Mouse (Mus musculus) hematopoietic stem cell, adult 5-6 weeks (primary cell): ENCODE measurements around the gene Enpp4. TPM values are rescaled to one million over a fixed set of nuclear protein-coding genes. Genes with fewer than 3 reads are reported as not detected.

Experiments
- ATAC-seq, 2 experiments: fragments of 125-278 bp in 1 of 2; replicated peaks in 1 of 2; 2 replicates each; pipeline ENCODE4 v1.8.0; 2016 to 2017; ENCODE audit warnings: inconsistent platforms in 2 of 2, mild to moderate bottlenecking in 2 of 2, moderate number of reproducible peaks in 2 of 2, low read depth in 1 of 2, moderate TSS enrichment in 1 of 2; ENCODE audit not compliant: low FRiP score in 2 of 2, poor library complexity in 2 of 2, severe bottlenecking in 2 of 2, insufficient read depth in 1 of 2, low TSS enrichment in 1 of 2
- total RNA-seq: library from RNA; stranded (forward); fragments of 172-1452, 232-1000 nt; gene quantifications from 2 replicates; pipeline ENCODE4 v1.2.3, GENCODE M21; 2017

Enpp4 gene
- total RNA-seq, result 17.0 and 19.5 TPM in 2 replicates

- peak; percentile 95 to 96 for ATAC-seq
Observed at GRCm38 (mm10) chr17:44105287-44106138, at the start of gene Enpp4. Enpp4 (minus strand) TSS chr17:44105809.

DNA sequence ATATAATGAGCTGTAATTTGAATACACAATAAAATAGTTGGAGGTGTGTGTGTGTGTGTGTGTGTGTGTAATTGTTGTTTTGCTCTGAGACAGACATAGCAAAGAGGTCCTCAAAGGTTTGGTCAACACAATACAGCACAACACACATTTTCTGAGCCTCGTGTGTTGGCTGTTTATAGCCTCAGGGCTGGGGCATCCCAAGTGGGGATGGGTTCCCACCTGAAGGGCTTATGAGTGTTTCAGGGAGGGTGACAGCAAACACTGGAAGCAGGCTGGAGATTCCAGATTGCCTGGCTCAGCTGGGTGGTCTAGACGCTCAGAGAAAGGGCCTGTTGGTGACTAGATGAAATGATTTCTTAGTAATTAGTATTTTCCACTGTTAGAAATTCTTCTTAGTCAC is 49.6 kb upstream of the Enpp4 start:
- ATAC-seq, result no peak

GRCm38 (mm10) chr17:44153871-44154270 is 48.3 kb upstream of the Enpp4 start:
- no peak for ATAC-seq

DNA sequence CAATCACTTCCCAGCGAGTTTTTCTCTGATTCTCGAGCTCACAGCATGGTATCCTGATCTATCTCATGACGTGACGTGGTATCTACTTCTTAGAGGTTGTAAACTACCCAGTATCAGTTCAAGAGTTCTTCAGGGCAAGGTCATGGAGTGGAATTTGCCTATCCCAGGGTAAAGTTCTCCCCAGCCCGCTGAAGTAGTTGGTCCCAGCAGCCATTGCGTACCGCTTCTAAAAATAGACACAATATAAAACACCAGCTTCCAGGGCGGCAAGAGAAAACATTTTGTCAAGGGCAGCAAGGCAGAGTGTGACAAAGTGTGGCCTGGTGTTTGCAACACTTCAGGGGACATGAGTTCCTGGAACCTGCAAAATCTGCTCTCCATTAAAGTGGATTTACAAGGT is 46.3 kb upstream of the Enpp4 start:
- no peak for ATAC-seq

- peak in 1 of 2 experiments; percentile 49; a peak in 1 of 4 replicates for ATAC-seq
Observed at GRCm38 (mm10) chr17:44151130-44151529, 45.5 kb upstream of the Enpp4 start.

DNA sequence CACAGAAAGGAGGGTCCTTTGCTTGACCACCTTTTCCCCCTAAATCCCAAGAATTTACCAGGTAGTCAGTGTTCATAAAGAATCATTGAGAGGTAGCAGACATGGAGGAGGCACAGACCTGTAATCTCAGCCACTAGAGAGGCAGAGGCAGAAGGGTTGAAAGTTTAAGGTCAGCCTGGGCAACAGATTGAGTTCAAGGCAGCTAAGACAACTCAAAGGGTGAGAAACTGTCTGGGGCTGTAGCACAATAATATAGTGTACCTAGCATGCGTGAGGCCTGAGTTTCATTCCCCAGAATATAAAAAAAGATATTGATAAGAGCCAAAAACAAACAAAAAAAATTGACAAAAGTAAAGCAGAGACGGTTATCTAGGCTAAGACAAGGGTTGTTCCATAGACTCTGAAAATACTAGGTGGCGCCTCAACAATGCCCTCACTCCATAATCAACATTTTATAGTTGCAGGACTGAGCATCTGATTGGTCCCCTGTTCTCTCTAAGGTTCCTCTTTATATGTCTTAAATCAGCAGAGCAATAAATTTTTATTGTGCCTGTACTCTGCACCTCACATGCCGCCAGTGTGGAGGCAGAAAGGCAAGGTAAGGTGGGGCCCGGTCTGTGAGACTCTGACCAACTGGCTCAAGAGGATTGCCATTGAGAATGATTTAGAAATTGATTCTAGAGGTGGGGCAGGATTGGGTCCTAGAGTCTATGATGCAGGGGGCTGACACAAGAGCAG is 42.7 kb upstream of the Enpp4 start:
- ATAC-seq, result no peak

DNA sequence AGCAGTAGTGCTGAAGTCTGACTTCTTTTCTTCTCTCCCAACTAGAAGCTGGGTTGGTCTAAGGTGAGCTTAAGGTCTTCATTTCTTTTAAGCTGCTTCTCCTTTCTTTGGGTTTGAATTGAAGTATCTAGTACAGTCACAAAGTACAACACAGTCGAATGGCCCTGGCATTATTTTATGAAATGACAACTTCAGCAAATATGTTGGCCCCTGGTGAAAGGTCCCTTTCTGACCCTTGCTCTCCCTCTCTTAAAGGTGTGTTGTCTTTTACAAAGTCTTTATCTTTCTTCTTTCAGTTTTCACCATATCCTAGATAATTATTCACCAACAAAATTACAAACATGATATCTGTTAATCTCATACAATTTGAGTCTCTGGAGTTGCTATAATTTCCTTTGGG is 40.2 kb upstream of the Enpp4 start:
- ATAC-seq, result no peak

DNA sequence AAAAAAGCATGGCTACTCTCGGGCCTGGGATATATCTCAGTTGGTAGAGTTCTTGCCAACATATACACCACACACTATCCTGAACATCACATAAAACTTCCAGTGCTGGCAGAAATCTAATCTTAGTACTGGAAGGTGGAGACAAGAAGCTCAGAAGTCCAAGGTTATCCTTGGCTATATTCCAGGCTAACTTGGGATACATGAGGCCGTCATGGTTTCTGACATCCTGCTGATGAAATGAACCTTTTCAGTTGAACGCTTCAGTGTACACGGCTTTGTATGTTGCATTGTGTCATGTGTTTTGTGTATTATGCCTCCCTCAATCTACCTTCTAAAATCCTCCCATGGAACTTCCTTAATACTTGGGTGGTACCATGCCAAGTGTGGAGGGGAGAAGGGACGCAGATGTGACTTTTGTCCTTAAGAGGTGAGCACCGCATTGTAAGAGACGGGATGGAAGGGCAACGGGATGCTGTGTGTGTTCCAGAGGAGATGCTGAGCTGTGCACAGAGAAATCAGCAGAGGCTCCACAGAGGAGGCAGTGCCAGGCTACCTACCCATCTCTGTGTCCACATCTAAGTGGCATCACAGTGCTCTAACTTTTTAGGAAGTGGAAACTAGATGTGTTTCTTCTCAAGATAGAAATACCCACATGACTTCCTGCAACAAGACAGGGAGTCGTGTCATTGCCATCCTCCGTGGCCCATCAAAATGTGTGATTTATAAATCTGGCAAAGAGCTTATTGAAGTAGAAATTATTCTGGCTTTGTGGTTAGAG is 31.4 kb upstream of the Enpp4 start:
- ATAC-seq, result peak; percentile 19 to 33; a peak in 2 of 4 replicates

DNA sequence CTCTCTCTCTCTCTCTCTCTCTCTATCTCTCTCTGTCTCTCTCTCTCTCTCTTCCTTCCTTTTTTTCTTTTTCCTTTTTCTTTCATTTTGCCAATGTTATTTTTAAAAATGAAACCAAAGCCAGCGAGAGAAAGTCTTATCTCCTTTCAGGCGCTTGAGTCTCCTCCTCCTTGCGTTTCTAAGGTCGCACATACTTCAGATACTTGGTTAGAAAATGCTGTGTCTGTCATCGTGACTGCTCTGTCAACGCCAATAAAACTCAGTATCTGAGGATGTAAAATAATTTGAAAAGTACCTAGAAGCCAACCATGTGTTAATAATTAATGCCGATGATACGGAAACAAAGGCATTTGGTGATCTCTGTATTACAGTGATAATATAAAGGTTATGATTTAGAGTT is 30.4 kb upstream of the Enpp4 start:
- no peak for ATAC-seq

DNA sequence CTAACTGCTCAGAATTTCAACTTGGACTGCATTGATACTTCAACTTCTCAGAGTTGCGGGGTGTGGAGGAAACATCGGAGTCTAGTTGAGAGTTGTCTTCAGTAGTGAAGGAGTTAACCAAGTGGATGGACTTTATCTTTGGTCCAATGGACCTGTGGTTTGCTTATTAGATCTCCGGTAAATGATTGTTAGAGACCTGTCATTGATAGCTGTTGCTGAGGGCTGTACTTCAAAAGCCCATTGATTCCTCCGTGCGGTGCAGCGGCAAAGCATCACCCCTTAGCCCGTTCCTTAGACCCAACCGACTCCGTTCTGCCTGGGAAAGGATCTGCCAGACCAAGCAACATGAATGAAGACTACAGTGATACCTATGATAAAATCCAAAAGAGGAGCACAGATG is 28.9 kb upstream of the Enpp4 start:
- ATAC-seq, result no peak

- no peak for ATAC-seq
Observed at GRCm38 (mm10) chr17:44134106-44134505, 28.5 kb upstream of the Enpp4 start.

- peak; percentile 60 to 71; a peak in 3 of 4 replicates for ATAC-seq
Observed at GRCm38 (mm10) chr17:44130429-44130828, 24.8 kb upstream of the Enpp4 start.

DNA sequence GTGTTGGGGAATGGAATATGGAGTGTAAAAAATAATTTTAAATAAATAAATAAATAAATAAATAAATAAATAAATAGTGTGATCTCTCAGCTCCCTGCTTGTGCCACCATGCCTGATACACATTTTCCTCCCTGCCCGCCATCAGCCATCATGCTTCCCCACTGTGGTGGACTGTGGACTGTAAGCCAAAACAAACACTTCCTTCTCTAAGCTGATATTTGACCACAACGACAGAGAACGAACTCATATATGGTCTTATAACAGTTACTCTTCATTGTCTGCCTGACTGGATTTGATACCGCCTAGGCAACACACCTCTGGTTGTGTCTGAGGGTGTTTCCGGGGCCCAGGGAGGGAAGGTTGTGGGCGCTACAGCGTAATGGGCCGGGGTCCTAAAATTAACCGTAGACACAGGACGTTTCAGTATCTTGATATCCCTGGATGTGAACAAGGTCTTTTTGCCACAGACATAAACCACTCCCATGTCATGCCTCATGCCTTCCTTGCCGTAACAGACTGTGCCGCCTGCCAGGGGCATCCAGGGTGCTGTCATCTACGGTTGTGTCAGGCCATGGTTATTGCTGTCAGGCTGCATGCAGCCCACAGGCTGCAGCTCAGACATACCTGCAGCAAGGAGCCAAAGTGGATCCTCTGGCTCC is 23.6 kb upstream of the Enpp4 start:
- ATAC-seq, result peak; percentile 49 to 50; a peak in 2 of 4 replicates

GRCm38 (mm10) chr17:44121366-44122100 is 15.9 kb upstream of the Enpp4 start:
- ATAC-seq, result peak; percentile 58 to 68

GRCm38 (mm10) chr17:44118231-44118630 is 12.6 kb upstream of the Enpp4 start:
- no peak for ATAC-seq

DNA sequence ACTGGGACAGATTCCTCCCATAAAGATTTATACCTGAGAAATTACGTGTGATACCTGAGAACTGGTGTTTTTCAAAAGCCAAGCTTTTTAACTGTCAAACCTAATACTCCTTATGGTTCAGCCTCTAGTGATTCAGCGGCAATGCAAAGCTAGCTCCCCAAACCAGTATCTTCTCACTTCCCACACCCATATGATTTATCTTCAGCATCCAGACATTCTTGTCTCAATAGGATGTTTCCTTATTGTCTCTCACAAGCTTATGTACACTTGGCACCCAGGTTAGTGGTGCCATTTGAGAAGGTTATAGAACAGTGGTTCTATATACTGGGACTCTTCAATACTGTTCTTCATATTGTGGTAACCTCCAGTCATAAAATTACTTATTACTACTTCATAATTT is 12.1 kb upstream of the Enpp4 start:
- no peak for ATAC-seq

DNA sequence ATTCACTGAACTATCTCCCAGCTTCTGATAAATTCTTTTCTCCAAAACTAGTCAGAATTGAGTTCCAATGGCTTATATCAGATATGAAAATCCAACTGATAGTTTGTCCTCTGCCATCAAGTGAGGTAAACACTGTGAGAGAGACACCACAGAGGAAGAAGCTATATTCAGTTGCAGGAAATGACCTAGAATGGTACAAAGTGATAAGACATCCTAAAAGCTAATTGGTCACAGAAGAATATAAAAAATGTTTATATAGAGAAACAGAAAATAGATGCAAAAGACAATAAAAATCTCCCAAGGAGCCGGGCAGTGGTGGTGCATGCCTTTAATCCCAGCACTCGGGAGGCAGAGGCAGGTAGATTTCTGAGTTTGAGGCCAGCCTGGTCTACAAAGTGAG is 11.0 kb upstream of the Enpp4 start:
- ATAC-seq, result no peak
